Mouse (Mus musculus): Measurements from ENCODE around the gene Coro1a. TPM values are rescaled to one million over a fixed set of nuclear protein-coding genes. Genes with fewer than 3 reads are reported as not detected.

The Coro1a gene
- polyA plus RNA-seq, 1 experiment from 2014 or later = 19.6 TPM

- H3K27me3 ChIP-seq (ENCODE audit: control insufficient read depth, insufficient read depth, low read length) = no peaks in the 10 kb centered on the region
- no peaks in the 10 kb centered on the region for H3K36me3 ChIP-seq (ENCODE audit: control insufficient read depth, insufficient read depth, low read length)
- no peak for ATAC-seq (ENCODE audit: low FRiP score, low TSS enrichment)
- H3K4me1 ChIP-seq (ENCODE audit: control insufficient read depth, insufficient read depth, low read length) = no peaks in the 10 kb centered on the region
- no peak overlapping the region for H3K27ac ChIP-seq (ENCODE audit: low read depth, low read length)
- no peak overlapping the region for H3K4me2 ChIP-seq (replicated peaks; ENCODE audit: low read depth, low read length)
- WGBS = 92% methylated on average over 3 of the region's 3 CpGs
- H3K4me3 ChIP-seq (ENCODE audit: low read length) = no peak overlapping the region
- H3K9me3 ChIP-seq (ENCODE audit: control insufficient read depth, low read length) = peaks cover 2% of the 10 kb centered on the region; the same call in 1 of the 2 replicates
- no peak overlapping the region for H3K9ac ChIP-seq (ENCODE audit: low read depth, low read length)
Observed at GRCm38 (mm10) chr7:126717566-126717965, 10.0 kb upstream of the Coro1a start.

- Histone ChIP-seq H3K9ac (ENCODE audit: low read depth, low read length) (no peak overlapping the region), H3K4me1 (ENCODE audit: control insufficient read depth, insufficient read depth, low read length) (no peaks in the 10 kb centered on the region), H3K4me2 (replicated peaks; ENCODE audit: low read depth, low read length) (no peak overlapping the region), H3K27me3 (ENCODE audit: control insufficient read depth, insufficient read depth, low read length) (no peaks in the 10 kb centered on the region), H3K9me3 (ENCODE audit: control insufficient read depth, low read length) (no peaks in the 10 kb centered on the region), H3K27ac (ENCODE audit: low read depth, low read length) (no peak overlapping the region), H3K36me3 (ENCODE audit: control insufficient read depth, insufficient read depth, low read length) (no peaks in the 10 kb centered on the region), H3K4me3 (ENCODE audit: low read length) (no peak overlapping the region)
- WGBS = 82% methylated on average over 4 of the region's 4 CpGs
- no peak for ATAC-seq (ENCODE audit: low FRiP score, low TSS enrichment)
Observed at GRCm38 (mm10) chr7:126715679-126716078, 8.1 kb upstream of the Coro1a start.

GRCm38 (mm10) chr7:126711910-126712309 is 4.3 kb upstream of the Coro1a start:
- no peak for ATAC-seq (ENCODE audit: low FRiP score, low TSS enrichment)
- Histone ChIP-seq H3K9ac (ENCODE audit: low read depth, low read length) (no peak overlapping the region), H3K36me3 (ENCODE audit: control insufficient read depth, insufficient read depth, low read length) (no peaks in the 10 kb centered on the region), H3K4me3 (ENCODE audit: low read length) (no peak overlapping the region), H3K9me3 (ENCODE audit: control insufficient read depth, low read length) (peaks cover 3% of the 10 kb centered on the region; the same call in 1 of the 2 replicates), H3K4me1 (ENCODE audit: control insufficient read depth, insufficient read depth, low read length) (no peaks in the 10 kb centered on the region), H3K27me3 (ENCODE audit: control insufficient read depth, insufficient read depth, low read length) (no peaks in the 10 kb centered on the region), H3K4me2 (replicated peaks; ENCODE audit: low read depth, low read length) (no peak overlapping the region), H3K27ac (ENCODE audit: low read depth, low read length) (no peak overlapping the region)
- 84% methylated on average over 3 of the region's 3 CpGs for WGBS

GRCm38 (mm10) chr7:126710266-126710665 is 2.7 kb upstream of the Coro1a start:
- H3K36me3 ChIP-seq (ENCODE audit: control insufficient read depth, insufficient read depth, low read length) = no peaks in the 10 kb centered on the region
- no peaks in the 10 kb centered on the region for H3K4me1 ChIP-seq (ENCODE audit: control insufficient read depth, insufficient read depth, low read length)
- H3K27me3 ChIP-seq (ENCODE audit: control insufficient read depth, insufficient read depth, low read length) = peaks cover 2% of the 10 kb centered on the region; the same call in 1 of the 2 replicates
- no peak overlapping the region for H3K27ac ChIP-seq (ENCODE audit: low read depth, low read length)
- no peak overlapping the region for H3K4me3 ChIP-seq (ENCODE audit: low read length)
- WGBS = 72% methylated on average over 4 of the region's 4 CpGs
- ATAC-seq (ENCODE audit: low FRiP score, low TSS enrichment) = no peak
- H3K9ac ChIP-seq (ENCODE audit: low read depth, low read length) = no peak overlapping the region
- peaks cover 3% of the 10 kb centered on the region; the same call in 1 of the 2 replicates for H3K9me3 ChIP-seq (ENCODE audit: control insufficient read depth, low read length)
- no peak overlapping the region for H3K4me2 ChIP-seq (replicated peaks; ENCODE audit: low read depth, low read length)

- H3K9ac ChIP-seq (ENCODE audit: low read depth, low read length) = no peak overlapping the region
- no peak for ATAC-seq (ENCODE audit: low FRiP score, low TSS enrichment)
- WGBS = 88% methylated on average over 10 of the region's 10 CpGs
- H3K4me2 ChIP-seq (replicated peaks; ENCODE audit: low read depth, low read length) = no peak overlapping the region
- H3K9me3 ChIP-seq (ENCODE audit: control insufficient read depth, low read length) = peaks cover 3% of the 10 kb centered on the region; the same call in 1 of the 2 replicates
- H3K4me1 ChIP-seq (ENCODE audit: control insufficient read depth, insufficient read depth, low read length) = peaks cover 7% of the 10 kb centered on the region; the same call in 1 of the 2 replicates
- H3K27me3 ChIP-seq (ENCODE audit: control insufficient read depth, insufficient read depth, low read length) = peaks cover 14% of the 10 kb centered on the region
- H3K36me3 ChIP-seq (ENCODE audit: control insufficient read depth, insufficient read depth, low read length) = no peaks in the 10 kb centered on the region
- H3K27ac ChIP-seq (ENCODE audit: low read depth, low read length) = no peak overlapping the region
- no peak overlapping the region for H3K4me3 ChIP-seq (ENCODE audit: low read length)
Observed at GRCm38 (mm10) chr7:126708175-126708952, 777 bp upstream of the Coro1a start.

DNA sequence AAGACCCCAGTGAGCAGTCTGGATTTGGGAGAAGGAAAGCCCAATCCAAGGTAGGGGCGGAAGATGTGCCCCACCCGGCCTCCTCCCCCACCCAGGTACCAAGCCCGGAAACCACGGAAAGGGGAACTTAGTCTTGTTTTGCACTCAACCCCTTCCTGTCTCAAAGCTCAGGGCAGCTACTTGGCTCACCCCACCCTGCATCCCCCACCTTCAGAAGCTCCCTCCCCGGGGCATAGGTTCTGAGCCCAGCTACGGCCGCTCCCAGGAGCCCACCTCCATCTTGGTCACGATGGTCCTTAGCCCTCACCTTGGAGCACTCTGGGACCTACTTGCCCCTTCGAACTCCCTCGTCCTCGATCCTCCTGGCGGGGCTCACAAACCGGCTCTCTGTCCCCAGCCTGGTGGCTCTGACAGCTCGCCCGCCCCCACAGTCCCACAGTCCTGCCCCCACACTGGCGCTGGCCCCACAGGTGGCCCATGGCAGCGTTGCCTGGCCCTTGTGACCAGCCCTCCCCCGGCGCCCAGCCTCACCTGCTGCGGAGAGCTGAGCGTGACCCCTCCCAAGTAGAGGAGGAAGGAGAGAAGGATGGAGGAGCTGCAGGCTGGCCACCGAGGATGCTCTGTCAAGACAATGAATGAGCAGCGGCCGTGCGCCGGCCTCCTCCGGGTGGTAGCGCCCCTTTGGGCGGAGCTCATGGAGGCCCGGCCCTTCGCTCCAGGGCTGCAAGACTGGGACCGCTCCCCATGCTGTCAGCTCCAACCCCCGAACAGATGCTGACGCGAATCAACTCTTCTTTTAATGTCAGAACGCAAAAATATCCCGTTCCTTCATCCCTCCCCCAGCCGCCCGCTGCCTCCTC is 3.2 kb downstream of the Coro1a start:
- H3K9me3 ChIP-seq (ENCODE audit: control insufficient read depth, low read length) = peaks cover 3% of the 10 kb centered on the region; the same call in 1 of the 2 replicates
- peak overlapping the region; percentile 42 for H3K4me3 ChIP-seq (ENCODE audit: low read length)
- H3K27me3 ChIP-seq (ENCODE audit: control insufficient read depth, insufficient read depth, low read length) = peaks cover 17% of the 10 kb centered on the region
- H3K4me1 ChIP-seq (ENCODE audit: control insufficient read depth, insufficient read depth, low read length) = peaks cover 12% of the 10 kb centered on the region
- under 1% methylated on average over 39 of the region's 39 CpGs for WGBS
- H3K36me3 ChIP-seq (ENCODE audit: control insufficient read depth, insufficient read depth, low read length) = 0 out of 2 replicates have a peak, but pooled peaks cover 2% of the 10 kb centered on the region
- ATAC-seq (ENCODE audit: low FRiP score, low TSS enrichment) = peak; percentile 38; the same call in 1 of the 2 replicates
- H3K27ac ChIP-seq (ENCODE audit: low read depth, low read length) = no peak overlapping the region
- peak overlapping the region; percentile 90 for H3K4me2 ChIP-seq (replicated peaks; ENCODE audit: low read depth, low read length)
- peak overlapping the region; percentile 7; the same call in 1 of the 2 replicates for H3K9ac ChIP-seq (ENCODE audit: low read depth, low read length)

DNA sequence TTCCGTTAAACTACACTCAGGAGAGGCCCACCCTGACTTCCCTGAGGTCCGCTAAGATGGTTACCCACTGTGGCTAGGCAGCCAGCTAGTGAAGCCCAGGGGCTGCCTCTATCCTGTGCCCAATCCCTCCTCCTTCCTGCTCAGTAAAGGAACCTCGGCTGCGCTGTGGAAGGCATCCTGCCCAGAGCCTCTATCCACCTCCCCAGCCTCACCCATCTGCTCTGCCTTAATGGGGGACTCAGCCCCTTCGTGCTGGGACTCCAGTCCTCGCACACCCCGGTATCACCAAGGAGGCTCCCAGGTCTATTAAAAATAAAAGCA is 3.9 kb downstream of the Coro1a start:
- Histone ChIP-seq H3K27me3 (ENCODE audit: control insufficient read depth, insufficient read depth, low read length) (peaks cover 17% of the 10 kb centered on the region), H3K9me3 (ENCODE audit: control insufficient read depth, low read length) (no peaks in the 10 kb centered on the region), H3K36me3 (ENCODE audit: control insufficient read depth, insufficient read depth, low read length) (0 out of 2 replicates have a peak, but pooled peaks cover 2% of the 10 kb centered on the region), H3K27ac (ENCODE audit: low read depth, low read length) (no peak overlapping the region), H3K4me1 (ENCODE audit: control insufficient read depth, insufficient read depth, low read length) (peaks cover 12% of the 10 kb centered on the region), H3K9ac (ENCODE audit: low read depth, low read length) (peak overlapping the region; percentile 7; the same call in 1 of the 2 replicates), H3K4me3 (ENCODE audit: low read length) (peak overlapping the region; percentile 42; the same call in 1 of the 2 replicates), H3K4me2 (replicated peaks; ENCODE audit: low read depth, low read length) (peak overlapping the region; percentile 90)
- 12% methylated on average over 7 of the region's 7 CpGs for WGBS
- ATAC-seq (ENCODE audit: low FRiP score, low TSS enrichment) = no peak

GRCm38 (mm10) chr7:126702861-126703756 is 4.5 kb downstream of the Coro1a start:
- Histone ChIP-seq H3K4me2 (replicated peaks; ENCODE audit: low read depth, low read length) (no peak overlapping the region), H3K9ac (ENCODE audit: low read depth, low read length) (no peak overlapping the region), H3K4me3 (ENCODE audit: low read length) (no peak overlapping the region), H3K9me3 (ENCODE audit: control insufficient read depth, low read length) (no peaks in the 10 kb centered on the region), H3K36me3 (ENCODE audit: control insufficient read depth, insufficient read depth, low read length) (0 out of 2 replicates have a peak, but pooled peaks cover 2% of the 10 kb centered on the region), H3K4me1 (ENCODE audit: control insufficient read depth, insufficient read depth, low read length) (peaks cover 12% of the 10 kb centered on the region), H3K27me3 (ENCODE audit: control insufficient read depth, insufficient read depth, low read length) (peaks cover 17% of the 10 kb centered on the region), H3K27ac (ENCODE audit: low read depth, low read length) (no peak overlapping the region)
- 75% methylated on average over 12 of the region's 12 CpGs for WGBS
- ATAC-seq (ENCODE audit: low FRiP score, low TSS enrichment) = no peak
